Mouse (Mus musculus) liver, postnatal 0 days (tissue): Measurements from ENCODE around the gene Gm20388. TPM values are rescaled to one million over a fixed set of nuclear protein-coding genes. Genes with fewer than 3 reads are reported as not detected.
"Not testable (repeated sequence)": the region's sequence is repeated elsewhere in the genome, so short reads cannot be mapped to it uniquely, and the experiment has no call there.

Experiments
- ATAC-seq: fragments of 200-750 bp; cut with Nextera tagmentation; 2 replicates; pipeline ENCODE4 v1.8.0; 2017; ENCODE audit warnings: mild to moderate bottlenecking, moderate library complexity
- DNase-seq: peaks from one replicate; pipeline ENCODE4 v3.0.0-alpha.2; 2016
- H3K27ac ChIP-seq: fragments of 300-500 bp; sonication (generic); 2 replicates; pipeline ENCODE4 v1.5.1; 2014; ENCODE audit warnings: antibody characterized with exemption, moderate library complexity, mild to moderate bottlenecking, low read depth
- H3K27me3 ChIP-seq: fragments of 300-500 bp; sonication (generic); 2 replicates; pipeline ENCODE4 v1.6.1; 2014; ENCODE audit warnings: low read length, control low read depth, mixed read lengths; ENCODE audit not compliant: insufficient read depth
- H3K36me3 ChIP-seq: fragments of 300-500 bp; sonication (generic); replicated peaks from 2 replicates; pipeline ENCODE4 v1.6.1; 2014; ENCODE audit warnings: mild to moderate bottlenecking, control low read depth, low read length, moderate library complexity, mixed read lengths; ENCODE audit not compliant: insufficient read depth
- H3K4me1 ChIP-seq: fragments of 300-500 bp; sonication (generic); 2 replicates; pipeline ENCODE4 v1.6.1; 2014; ENCODE audit warnings: antibody characterized with exemption, mild to moderate bottlenecking, control low read depth; ENCODE audit not compliant: insufficient read depth
- H3K4me2 ChIP-seq: fragments of 300-500 bp; sonication (generic); 2 replicates; pipeline ENCODE4 v1.6.1; 2014; ENCODE audit warnings: low read depth, mild to moderate bottlenecking, low read length, moderate library complexity, mixed read lengths
- H3K4me3 ChIP-seq: fragments of 300-500 bp; sonication (generic); 2 replicates; pipeline ENCODE4 v1.5.1; 2014; ENCODE audit warnings: low read depth, low read length
- H3K9ac ChIP-seq: fragments of 300-500 bp; sonication (generic); replicated peaks from 2 replicates; pipeline ENCODE4 v1.6.1; 2014; ENCODE audit warnings: mild to moderate bottlenecking, moderate library complexity
- H3K9me3 ChIP-seq: fragments of 300-500 bp; sonication (generic); 2 replicates; pipeline ENCODE4 v1.6.1; 2016; ENCODE audit warnings: mild to moderate bottlenecking, control low read depth, low read length, mixed read lengths
- CTCF ChIP-seq: sonication (generic); IDR thresholded peaks from 2 replicates; pipeline ENCODE4 v1.5.1; 2016; ENCODE audit warnings: antibody characterized with exemption, low read depth
- EP300 ChIP-seq: IDR thresholded peaks from 2 replicates; pipeline ENCODE4 v1.6.1; 2016; ENCODE audit warnings: antibody characterized with exemption, low read depth, mild to moderate bottlenecking
- WGBS: fragments of 180-500 bp; shearing (Covaris S2); extraction: QIAGEN DNeasy Blood & Tissue Kit; methylation state at CpG from one replicate; pipeline ENCODE4 v1.1.7; 2014; ENCODE audit not compliant: insufficient replicate concordance; 5-methylcytosine and 5-hydroxymethylcytosine counted together
- polyA plus RNA-seq: library from polyadenylated mRNA; unstranded; fragments of >200 nt; fragmentation: Nextera tagmentation; extraction: Ambion mirVana; gene quantifications from 2 replicates; pipeline ENCODE4 v1.2.1, GENCODE M21; 2015

Gm20388 gene
- polyA plus RNA-seq, 1 experiment from 2014 or later: not detected

DNA sequence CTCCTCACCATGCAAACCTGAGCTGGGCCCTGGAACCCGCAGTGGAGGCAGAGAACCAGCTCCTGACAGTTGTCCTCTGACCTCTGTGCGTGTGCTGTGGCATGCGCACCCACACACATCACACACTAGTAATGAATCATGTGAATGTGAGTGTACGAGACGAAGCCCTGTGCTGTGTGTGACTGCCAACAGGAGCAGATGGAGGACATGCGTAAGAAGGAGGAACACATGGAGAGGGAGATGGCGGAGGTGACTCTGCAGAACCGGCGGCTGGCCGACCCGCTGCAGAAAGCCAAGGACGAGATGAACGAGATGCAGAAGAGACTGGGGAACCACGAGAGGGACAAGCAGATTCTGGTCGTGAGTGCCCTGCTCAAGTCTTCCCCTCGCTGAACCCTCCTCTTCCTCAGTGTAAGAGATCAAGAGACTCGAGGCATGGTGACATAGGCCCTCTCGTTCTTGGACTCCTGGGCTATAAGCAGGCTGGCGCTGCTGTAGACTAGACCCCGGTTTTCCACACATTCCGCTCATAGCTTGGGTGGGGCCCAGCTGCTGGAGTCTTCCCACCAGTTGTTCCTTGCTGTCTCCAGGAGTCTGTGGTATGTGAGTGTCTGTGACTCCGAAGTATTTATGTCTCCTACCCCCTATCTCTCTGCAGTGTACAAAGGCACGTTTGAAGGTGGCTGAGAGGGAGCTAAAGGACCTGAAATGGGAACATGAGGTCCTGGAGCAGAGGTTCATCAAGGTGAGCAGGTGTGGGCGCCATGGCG lies 3617.3 kb downstream of the Gm20388 start:
- Histone ChIP-seq H3K9ac (no peak overlapping the region), H3K36me3 (peaks cover 29% of the 10 kb centered on the region), H3K4me1 (no peaks in the 10 kb centered on the region), H3K27ac (no peak overlapping the region), H3K4me3 (no peak overlapping the region), H3K9me3 (no peaks in the 10 kb centered on the region), H3K4me2 (no peak overlapping the region), H3K27me3 (no peaks in the 10 kb centered on the region)
- WGBS: 89% methylated on average over 25 of the region's 25 CpGs
- DNase-seq (no peak), ATAC-seq (no peak)
- TF ChIP-seq EP300 (no peak), CTCF (no peak)

GRCm38 (mm10) chr8:123536242-123536989 lies 3625.8 kb downstream of the Gm20388 start:
- Histone ChIP-seq H3K4me2 (no peak overlapping the region), H3K27me3 (0 out of 2 replicates have a peak, but pooled peaks cover 5% of the 10 kb centered on the region), H3K27ac (no peak overlapping the region), H3K4me3 (no peak overlapping the region), H3K9me3 (no peaks in the 10 kb centered on the region), H3K9ac (no peak overlapping the region), H3K4me1 (no peaks in the 10 kb centered on the region), H3K36me3 (peaks cover 8% of the 10 kb centered on the region)
- no peak for ATAC-seq
- no peak for DNase-seq
- no peak for TF ChIP-seq CTCF
- no peak for TF ChIP-seq EP300
- 90% methylated on average over 9 of the region's 9 CpGs for WGBS

- WGBS: 36% methylated on average over 10 of the region's 10 CpGs
- H3K9ac ChIP-seq: no peak overlapping the region
- no peaks in the 10 kb centered on the region for H3K9me3 ChIP-seq
- H3K27ac ChIP-seq: no peak overlapping the region
- ATAC-seq: no peak
- no peak for TF ChIP-seq CTCF
- no peak for TF ChIP-seq EP300
- peaks cover 8% of the 10 kb centered on the region for H3K36me3 ChIP-seq
- DNase-seq: no peak
- no peak overlapping the region for H3K4me3 ChIP-seq
- no peaks in the 10 kb centered on the region for H3K4me1 ChIP-seq
- no peak overlapping the region for H3K4me2 ChIP-seq
- H3K27me3 ChIP-seq: 0 out of 2 replicates have a peak, but pooled peaks cover 5% of the 10 kb centered on the region
These were observed 3626.3 kb downstream of the Gm20388 start for GRCm38 (mm10) chr8:123536990-123537380.

GRCm38 (mm10) chr8:123537641-123538040 lies 3627.0 kb downstream of the Gm20388 start:
- not testable (repeated sequence) for ATAC-seq, H3K27ac ChIP-seq, DNase-seq, H3K4me3 ChIP-seq, H3K4me2 ChIP-seq, H3K4me1 ChIP-seq, H3K9me3 ChIP-seq, H3K27me3 ChIP-seq, H3K36me3 ChIP-seq, H3K9ac ChIP-seq
- 70% methylated on average over 2 of the region's 14 CpGs for WGBS

- WGBS: no CpG with 5 or more reads among the region's 45 CpGs
- H3K4me2 ChIP-seq, ATAC-seq, H3K36me3 ChIP-seq, H3K4me1 ChIP-seq, H3K9me3 ChIP-seq, H3K9ac ChIP-seq, DNase-seq, H3K27me3 ChIP-seq, H3K4me3 ChIP-seq, H3K27ac ChIP-seq: not testable (repeated sequence)
These were observed 3653.6 kb downstream of the Gm20388 start for GRCm38 (mm10) chr8:123564221-123564620.

DNA sequence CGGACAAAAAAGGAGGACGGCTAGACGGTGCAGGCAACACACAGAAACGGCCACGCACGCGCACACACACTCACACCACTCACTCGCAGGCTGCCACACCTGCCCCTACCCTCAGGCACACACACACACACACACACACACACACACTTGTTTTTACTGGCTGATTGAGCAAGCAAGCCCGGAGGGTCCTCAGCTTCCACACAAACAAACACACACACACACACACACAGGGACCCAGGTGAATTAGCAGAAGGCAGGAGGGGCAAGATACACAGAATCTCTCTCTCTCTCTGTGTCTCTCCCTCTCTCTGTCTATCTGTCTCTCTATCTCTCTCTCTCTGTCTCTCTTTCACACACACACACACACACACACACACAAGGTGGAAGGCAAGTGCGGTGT lies 3664.7 kb downstream of the Gm20388 start:
- H3K27me3 ChIP-seq, H3K27ac ChIP-seq, ATAC-seq, H3K36me3 ChIP-seq, H3K4me1 ChIP-seq, DNase-seq, H3K9ac ChIP-seq, H3K9me3 ChIP-seq, H3K4me3 ChIP-seq, H3K4me2 ChIP-seq: not testable (repeated sequence)
- WGBS: 20% methylated on average over 1 of the region's 10 CpGs

DNA sequence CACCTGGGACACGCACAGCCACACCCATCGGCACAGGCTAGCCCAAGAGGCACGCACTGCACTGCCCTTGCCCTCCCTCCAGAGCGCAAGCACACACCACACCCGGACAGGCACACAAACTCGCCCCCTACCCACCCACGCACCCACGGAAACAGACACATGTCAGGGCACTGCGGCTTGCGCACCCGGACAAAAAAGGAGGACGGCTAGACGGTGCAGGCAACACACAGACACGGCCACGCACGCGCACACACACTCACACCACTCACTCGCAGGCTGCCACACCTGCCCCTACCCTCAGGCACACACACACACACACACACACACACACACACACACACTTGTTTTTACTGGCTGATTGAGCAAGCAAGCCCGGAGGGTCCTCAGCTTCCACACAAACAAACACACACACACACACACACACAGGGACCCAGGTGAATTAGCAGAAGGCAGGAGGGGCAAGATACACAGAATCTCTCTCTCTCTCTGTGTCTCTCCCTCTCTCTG lies 3690.1 kb downstream of the Gm20388 start:
- H3K4me3 ChIP-seq, H3K27me3 ChIP-seq, H3K36me3 ChIP-seq, DNase-seq, H3K9ac ChIP-seq, H3K4me2 ChIP-seq, H3K9me3 ChIP-seq, H3K4me1 ChIP-seq, H3K27ac ChIP-seq, ATAC-seq: not testable (repeated sequence)
- WGBS: 74% methylated on average over 12 of the region's 19 CpGs

- WGBS: no CpG with 5 or more reads among the region's 40 CpGs
- not testable (repeated sequence) for H3K27me3 ChIP-seq, H3K9me3 ChIP-seq, H3K36me3 ChIP-seq, DNase-seq, H3K9ac ChIP-seq, H3K4me3 ChIP-seq, H3K4me2 ChIP-seq, H3K27ac ChIP-seq, H3K4me1 ChIP-seq
- peak; percentile 67 for ATAC-seq
These were observed 3690.8 kb downstream of the Gm20388 start for GRCm38 (mm10) chr8:123601457-123601856.

GRCm38 (mm10) chr8:123612652-123613051 lies 3702.0 kb downstream of the Gm20388 start:
- H3K4me3 ChIP-seq, DNase-seq, H3K27me3 ChIP-seq, H3K4me1 ChIP-seq, H3K27ac ChIP-seq, ATAC-seq, H3K4me2 ChIP-seq, H3K9ac ChIP-seq, H3K9me3 ChIP-seq, H3K36me3 ChIP-seq: not testable (repeated sequence)
- no CpG with 5 or more reads among the region's 5 CpGs for WGBS
